Mouse (Mus musculus) megakaryocyte, embryonic 14.5 days (primary cell): ENCODE data around the gene Fcgrt. TPM values are rescaled to one million over a fixed set of nuclear protein-coding genes. Genes with fewer than 3 reads are reported as not detected.

ENCODE experiments used
- H3K27me3 ChIP-seq: replicated peaks from 2 replicates; pipeline ENCODE3; 2012; ENCODE audit warnings: inconsistent platforms
- H3K36me3 ChIP-seq: replicated peaks from 2 replicates; pipeline ENCODE3; 2012; ENCODE audit warnings: low read length, inconsistent platforms, mixed read lengths
- H3K4me1 ChIP-seq: 2 replicates; pipeline ENCODE4 v1.6.1; 2012; ENCODE audit warnings: inconsistent platforms
- H3K4me3 ChIP-seq: replicated peaks from 2 replicates; pipeline ENCODE3; 2012; ENCODE audit warnings: moderate library complexity, mild to moderate bottlenecking, inconsistent platforms
- H3K9me3 ChIP-seq: 2 replicates; pipeline ENCODE4 v1.6.1; 2012; ENCODE audit warnings: inconsistent platforms
- FLI1 ChIP-seq: IDR thresholded peaks from 2 replicates; pipeline ENCODE4 v1.6.1; 2012; ENCODE audit warnings: low read length, inconsistent platforms, mixed read lengths
- GATA1 ChIP-seq: IDR thresholded peaks from 3 replicates; pipeline ENCODE4 v1.6.1; 2012; ENCODE audit warnings: mixed read lengths, low read length, inconsistent platforms, borderline replicate concordance
- polyA plus RNA-seq: library from polyadenylated mRNA; stranded (reverse); fragments of >175 nt; gene quantifications from 2 replicates; pipeline ENCODE4 v1.2.3, GENCODE M21; 2012; ENCODE audit warnings: low replicate concordance; ENCODE audit not compliant: insufficient read depth

Gene Fcgrt
- polyA plus RNA-seq, 1 experiment, result 70.0 TPM

DNA sequence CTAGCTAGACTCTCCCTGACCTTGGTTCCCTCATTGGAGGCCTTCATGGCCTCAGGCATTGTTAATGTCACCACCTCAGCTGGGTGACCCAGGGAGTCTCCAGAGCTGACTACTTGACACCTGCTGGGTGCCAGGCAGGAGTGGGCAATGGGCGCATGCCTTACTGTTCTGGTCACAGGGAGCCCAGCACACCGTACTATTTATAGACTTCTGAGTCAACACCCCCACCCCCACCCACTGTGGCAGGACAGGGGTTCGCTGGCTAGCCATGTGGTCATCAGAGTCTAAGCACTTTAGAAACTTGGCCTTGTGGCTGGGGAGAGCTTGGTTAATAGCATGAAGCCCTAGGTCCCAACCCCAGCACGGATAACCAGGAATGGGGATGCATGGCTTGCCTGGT is 28.2 kb downstream of the Fcgrt start:
- peaks cover 61% of the 10 kb centered on the region for H3K36me3 ChIP-seq
- H3K4me3 ChIP-seq, result no peak overlapping the region
- no peaks in the 10 kb centered on the region for H3K9me3 ChIP-seq
- TF ChIP-seq GATA1, result no peak
- no peak for TF ChIP-seq FLI1
- H3K27me3 ChIP-seq, result no peaks in the 10 kb centered on the region
- H3K4me1 ChIP-seq, result peaks cover 66% of the 10 kb centered on the region

DNA sequence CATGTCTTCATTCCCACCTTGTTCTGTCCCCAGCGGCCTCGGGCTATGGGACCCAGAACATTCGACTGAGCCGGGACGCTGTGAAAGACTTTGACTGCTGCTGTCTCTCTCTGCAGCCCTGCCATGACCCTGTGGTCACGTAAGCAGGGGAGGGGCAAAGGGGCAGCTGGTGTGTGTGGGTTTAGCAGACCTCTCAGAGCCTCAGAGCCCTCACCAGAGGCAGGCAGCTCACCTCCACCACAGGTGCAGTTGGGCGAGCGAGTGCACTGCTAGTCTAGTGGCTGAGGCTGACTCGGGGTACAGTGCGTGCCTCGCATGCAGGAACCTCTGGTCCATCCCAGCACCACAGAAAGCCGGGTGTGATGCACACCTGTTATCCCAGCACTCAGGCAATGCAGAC is 29.7 kb downstream of the Fcgrt start:
- Histone ChIP-seq H3K27me3 (no peaks in the 10 kb centered on the region), H3K36me3 (peaks cover 65% of the 10 kb centered on the region), H3K4me1 (peaks cover 75% of the 10 kb centered on the region), H3K4me3 (no peak overlapping the region), H3K9me3 (no peaks in the 10 kb centered on the region)
- no peak for TF ChIP-seq FLI1
- TF ChIP-seq GATA1, result no peak

DNA sequence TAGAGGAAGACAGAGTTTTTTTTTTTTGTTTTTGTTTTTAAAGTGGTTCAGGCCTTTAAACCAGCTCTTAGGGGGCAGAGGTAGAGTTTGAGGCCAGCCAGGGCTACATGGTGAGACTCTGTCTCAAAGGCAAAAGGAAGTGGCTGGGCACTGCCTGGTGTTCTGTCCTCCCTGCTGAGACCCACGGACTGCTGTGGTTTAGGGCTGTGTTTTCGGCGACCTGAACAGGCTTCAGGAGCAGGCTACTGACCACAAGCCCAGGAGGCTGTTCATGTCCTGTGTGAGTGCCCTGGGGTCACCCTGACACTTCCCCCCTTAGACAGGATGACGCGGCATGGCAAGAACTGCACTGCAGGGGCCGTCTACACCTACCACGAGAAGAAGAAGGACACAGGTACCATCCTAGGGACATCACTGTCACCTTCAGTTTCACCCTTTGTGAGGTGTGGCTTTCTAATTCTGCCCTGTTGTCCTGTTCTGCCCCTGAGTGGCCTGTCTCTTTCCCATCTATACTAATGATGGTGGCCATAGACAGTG is 30.4 kb downstream of the Fcgrt start:
- Histone ChIP-seq H3K4me1 (peaks cover 78% of the 10 kb centered on the region), H3K4me3 (no peak overlapping the region), H3K9me3 (no peaks in the 10 kb centered on the region), H3K36me3 (peaks cover 65% of the 10 kb centered on the region), H3K27me3 (no peaks in the 10 kb centered on the region)
- TF ChIP-seq GATA1, result no peak

DNA sequence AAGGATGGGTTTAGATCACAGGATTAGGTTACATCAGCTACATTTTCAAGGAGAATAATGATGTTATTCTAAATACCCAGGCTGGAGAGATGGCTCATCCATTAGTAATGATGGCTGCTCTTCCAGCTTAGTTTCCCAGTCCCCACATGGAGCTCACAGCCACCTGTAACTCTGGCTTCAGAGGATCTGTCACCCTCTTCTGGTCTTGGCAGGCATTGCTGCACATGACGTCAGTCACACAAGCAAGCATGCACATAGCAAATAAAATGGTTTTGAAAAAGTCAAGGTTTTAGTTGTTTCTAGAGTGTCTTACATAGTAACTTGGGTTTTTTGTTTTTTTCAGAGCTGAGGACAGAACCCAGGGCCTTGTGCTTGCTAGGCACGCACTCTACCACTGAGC is 31.4 kb downstream of the Fcgrt start:
- no peaks in the 10 kb centered on the region for H3K27me3 ChIP-seq
- H3K36me3 ChIP-seq, result peaks cover 55% of the 10 kb centered on the region
- no peaks in the 10 kb centered on the region for H3K9me3 ChIP-seq
- no peak overlapping the region for H3K4me3 ChIP-seq
- TF ChIP-seq GATA1 (no peak), FLI1 (no peak)
- peaks cover 88% of the 10 kb centered on the region for H3K4me1 ChIP-seq

DNA sequence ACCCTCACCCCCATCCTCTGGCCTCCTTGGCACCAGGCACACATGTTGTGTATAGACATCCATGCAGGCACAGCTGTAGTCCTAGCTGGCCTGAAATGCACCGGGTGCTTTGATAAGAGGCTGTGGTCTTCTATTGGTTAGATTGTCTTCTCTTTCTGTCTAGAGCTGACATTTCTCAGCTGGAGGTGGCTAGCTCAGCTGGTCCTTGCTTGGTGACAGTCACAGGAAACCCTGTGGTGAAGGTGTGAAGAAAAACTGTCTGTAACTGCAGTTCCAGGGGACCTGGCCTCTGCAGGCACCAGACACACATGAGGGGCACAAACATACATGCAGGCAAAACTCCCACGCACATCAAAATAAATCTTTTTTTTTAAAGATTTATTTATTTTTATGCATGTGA is 34.0 kb downstream of the Fcgrt start:
- H3K4me1 ChIP-seq, result peaks cover 97% of the 10 kb centered on the region
- peak overlapping the region; percentile 29 for H3K4me3 ChIP-seq
- TF ChIP-seq GATA1 (no peak), FLI1 (no peak)
- H3K36me3 ChIP-seq, result peaks cover 41% of the 10 kb centered on the region
- no peaks in the 10 kb centered on the region for H3K9me3 ChIP-seq
- H3K27me3 ChIP-seq, result no peaks in the 10 kb centered on the region

DNA sequence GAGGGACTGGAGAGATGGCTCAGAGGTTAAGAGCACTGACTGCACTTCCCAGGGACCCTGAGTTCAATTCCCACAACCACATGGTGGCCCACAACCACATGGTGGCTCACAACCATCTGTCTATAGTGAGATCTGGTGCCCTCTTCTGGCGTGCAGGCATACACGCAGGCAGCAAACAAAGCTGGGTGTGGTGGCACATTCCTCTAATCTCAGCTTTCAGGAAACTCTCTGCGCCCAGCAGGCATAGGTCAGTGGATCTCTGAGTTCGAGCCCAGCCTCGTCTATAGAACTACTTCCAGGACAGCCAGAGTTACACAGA is 35.7 kb downstream of the Fcgrt start:
- no peaks in the 10 kb centered on the region for H3K9me3 ChIP-seq
- peak overlapping the region; percentile 51 for H3K4me3 ChIP-seq
- H3K4me1 ChIP-seq, result peaks cover 95% of the 10 kb centered on the region
- TF ChIP-seq GATA1, result no peak
- no peak for TF ChIP-seq FLI1
- H3K27me3 ChIP-seq, result no peaks in the 10 kb centered on the region
- peaks cover 30% of the 10 kb centered on the region for H3K36me3 ChIP-seq

DNA sequence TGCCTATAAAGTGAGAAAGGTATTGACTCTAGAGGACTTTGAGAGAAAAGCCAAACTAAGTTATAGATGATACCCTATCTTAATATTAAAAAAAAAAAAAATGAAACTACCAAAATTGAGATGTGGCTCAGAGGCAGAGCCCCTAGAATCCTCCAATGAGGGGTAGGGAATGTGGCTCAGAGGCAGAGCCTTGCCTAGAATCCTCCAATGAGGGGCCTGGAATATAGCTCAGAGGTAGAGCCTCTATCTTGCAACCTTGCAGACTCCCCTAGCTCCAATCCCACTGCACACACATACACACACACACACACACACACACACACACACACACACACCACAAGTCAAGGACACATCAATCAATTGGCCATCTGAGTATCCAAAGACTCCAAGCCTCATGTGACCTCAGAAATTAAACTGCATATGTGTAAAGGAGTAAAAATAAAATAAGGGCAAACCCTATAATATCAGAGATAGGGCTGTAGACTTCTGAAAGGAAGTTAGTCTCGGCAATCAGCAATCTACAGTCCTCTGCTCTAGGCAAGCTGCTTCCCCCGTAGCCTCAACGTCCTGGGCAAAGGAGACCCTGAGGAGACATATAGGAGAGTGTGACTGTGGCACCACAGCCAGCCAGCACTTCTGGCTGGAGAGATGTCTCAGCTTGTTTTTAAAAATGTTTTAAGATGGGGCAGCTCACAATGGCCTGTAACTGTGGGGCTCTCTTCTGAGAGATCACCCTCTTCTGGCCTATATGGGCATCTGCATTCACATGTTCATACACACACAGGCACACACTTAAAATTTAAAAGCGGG is 36.3 kb downstream of the Fcgrt start:
- H3K27me3 ChIP-seq, result no peaks in the 10 kb centered on the region
- peak overlapping the region; percentile 35 for H3K4me3 ChIP-seq
- no peak for TF ChIP-seq FLI1
- no peak for TF ChIP-seq GATA1
- H3K9me3 ChIP-seq, result no peaks in the 10 kb centered on the region
- H3K36me3 ChIP-seq, result peaks cover 28% of the 10 kb centered on the region
- H3K4me1 ChIP-seq, result peaks cover 89% of the 10 kb centered on the region

DNA sequence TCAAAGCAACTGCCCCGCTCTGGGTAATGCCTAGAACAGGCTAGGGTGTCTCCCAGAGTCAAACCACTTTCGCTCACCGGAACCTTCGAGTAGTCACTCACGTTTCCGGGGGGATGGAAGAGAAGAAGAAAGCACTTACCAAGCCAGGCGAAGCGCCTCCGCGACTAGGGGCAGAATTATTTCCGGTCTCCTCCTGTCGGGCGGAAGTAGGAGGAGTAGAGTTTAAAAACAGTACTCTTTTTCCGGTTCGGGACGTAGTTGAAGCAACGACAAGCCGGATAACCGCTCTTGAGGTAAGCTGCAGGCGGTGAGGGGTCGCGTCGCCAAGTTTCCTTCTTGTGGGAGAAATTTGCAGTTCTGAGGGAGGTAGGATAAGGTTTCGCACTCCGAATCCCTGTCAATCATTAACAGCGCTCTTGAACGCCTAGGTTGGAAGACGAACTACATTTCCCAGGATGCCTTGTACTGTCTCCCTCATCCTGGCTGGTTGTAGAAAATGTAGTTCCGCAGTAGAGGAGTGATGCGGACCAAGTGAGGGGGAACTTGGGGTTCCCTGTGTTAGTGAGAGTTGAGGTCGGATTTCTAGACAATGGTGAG is 41.3 kb downstream of the Fcgrt start, which contains the start of the genes Nosip and Prrg2:
Nosip (plus strand) TSS at position 191 of the 597 bp plus-strand sequence.
Prrg2 (minus strand) TSS at position 439 of the 597 bp plus-strand sequence.
- no peaks in the 10 kb centered on the region for H3K27me3 ChIP-seq
- H3K36me3 ChIP-seq, result peaks cover 46% of the 10 kb centered on the region
- H3K9me3 ChIP-seq, result no peaks in the 10 kb centered on the region
- H3K4me3 ChIP-seq, result peak within 1 kb of the TSS; percentile 97
- peaks cover 61% of the 10 kb centered on the region for H3K4me1 ChIP-seq
- TF ChIP-seq GATA1 (no peak), FLI1 (peak; percentile 83)

DNA sequence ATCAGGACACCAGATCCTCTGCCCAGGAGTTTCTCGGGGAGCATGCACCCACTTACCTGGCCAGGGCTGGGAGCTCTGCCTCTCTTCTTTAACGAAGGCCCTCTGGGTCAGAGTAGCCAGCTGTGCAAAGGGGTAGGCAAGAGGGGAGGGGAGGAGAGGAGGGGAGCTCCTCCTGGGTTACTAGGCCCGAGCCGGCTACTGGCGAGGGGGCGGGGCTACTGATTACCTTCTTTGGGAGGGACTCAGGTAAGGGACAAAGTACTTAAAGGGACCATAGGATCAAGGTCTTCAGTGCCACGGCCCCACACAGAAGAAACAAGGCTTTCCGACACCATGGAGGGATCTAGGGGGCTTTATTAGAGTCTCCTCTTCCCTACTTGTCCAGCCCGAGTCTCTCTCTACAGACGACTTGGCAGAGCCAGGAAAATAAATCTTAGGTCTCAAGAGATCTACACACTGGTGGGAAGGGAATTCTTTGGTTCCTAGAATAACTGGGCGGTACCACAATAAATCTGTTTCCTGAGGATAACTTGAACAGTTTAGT is 42.0 kb downstream of the Fcgrt start:
- H3K4me3 ChIP-seq, result peak overlapping the region; percentile 97
- no peak for TF ChIP-seq FLI1
- no peaks in the 10 kb centered on the region for H3K9me3 ChIP-seq
- H3K4me1 ChIP-seq, result peaks cover 61% of the 10 kb centered on the region
- H3K27me3 ChIP-seq, result no peaks in the 10 kb centered on the region
- peaks cover 44% of the 10 kb centered on the region for H3K36me3 ChIP-seq

DNA sequence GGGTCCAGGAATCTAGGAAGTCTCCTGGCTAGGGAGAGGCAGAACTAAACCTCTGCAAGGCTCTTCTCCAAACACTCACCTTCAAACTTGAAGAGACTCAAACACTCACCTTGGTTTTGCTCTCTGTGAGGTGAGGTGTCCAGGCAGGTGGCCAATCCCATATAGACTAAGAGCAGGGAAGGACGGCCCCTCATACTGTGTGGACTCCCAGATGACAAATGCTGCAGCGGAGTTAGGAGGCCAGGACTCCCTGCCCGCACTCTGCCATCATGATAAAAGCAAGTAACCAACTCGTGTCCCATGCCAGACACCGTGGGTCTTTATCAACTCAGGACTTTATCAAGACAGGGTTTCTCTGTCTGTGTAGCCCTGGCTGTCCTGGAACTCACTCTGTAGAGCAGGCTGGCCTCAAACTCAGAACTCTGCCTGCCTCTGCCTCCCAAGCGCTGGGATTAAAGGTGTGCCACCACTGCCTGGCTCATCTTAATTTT is 43.0 kb downstream of the Fcgrt start:
- H3K36me3 ChIP-seq, result peaks cover 37% of the 10 kb centered on the region
- H3K4me3 ChIP-seq, result peak overlapping the region; percentile 11
- TF ChIP-seq GATA1, result no peak
- no peak for TF ChIP-seq FLI1
- no peaks in the 10 kb centered on the region for H3K9me3 ChIP-seq
- peaks cover 56% of the 10 kb centered on the region for H3K4me1 ChIP-seq
- no peaks in the 10 kb centered on the region for H3K27me3 ChIP-seq
